Mouse (Mus musculus) right cerebral cortex, adult 18-20 months (tissue): ENCODE results near the gene Pno1.
A peak's percentile ranks its signal among the peaks of the same experiment; 100 is the strongest.
"Not testable (repeated sequence)": the region's sequence is repeated elsewhere in the genome, so short reads cannot be mapped to it uniquely, and the experiment has no call there.

ENCODE experiments used
- DNase-seq: peaks from one replicate; pipeline ENCODE4 v3.0.0; 2022; ENCODE audit warnings: mixed read lengths

Gene Pno1

GRCm38 (mm10) chr11:17211258-17212140 is at the start of gene Pno1:
TSS of gene Pno1 (minus strand) at chr11:17211568.
- DNase-seq = peak; percentile 96

DNA sequence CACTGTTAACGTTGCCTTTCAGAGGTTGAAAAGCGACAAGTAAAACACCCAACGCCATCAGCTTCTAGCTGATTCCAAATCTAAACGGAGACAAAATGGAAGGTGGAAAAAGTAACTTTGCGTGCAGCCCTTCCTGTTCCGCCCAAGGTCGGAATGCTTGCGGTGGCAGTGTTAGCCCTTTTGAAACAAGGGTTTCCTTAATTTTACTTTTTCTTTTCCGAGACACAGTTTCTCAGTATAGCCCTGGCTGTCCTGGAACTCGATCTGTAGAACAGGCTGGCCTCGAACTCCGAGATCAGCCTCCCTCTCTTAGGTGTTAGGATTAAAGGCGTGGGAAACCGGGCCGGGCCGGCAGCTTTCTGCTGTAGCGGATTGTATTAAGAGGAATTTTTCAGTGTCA is 46.5 kb upstream of the Pno1 start:
- peak; percentile 19 for DNase-seq

- DNase-seq = peak; percentile 97
Observed at GRCm38 (mm10) chr11:17257443-17257842, 46.1 kb upstream of the Pno1 start, which contains the start of gene C1d. TSS of gene C1d (plus strand) at chr11:17257579.

GRCm38 (mm10) chr11:17256813-17257365 is 45.5 kb upstream of the Pno1 start:
- no peak for DNase-seq

DNA sequence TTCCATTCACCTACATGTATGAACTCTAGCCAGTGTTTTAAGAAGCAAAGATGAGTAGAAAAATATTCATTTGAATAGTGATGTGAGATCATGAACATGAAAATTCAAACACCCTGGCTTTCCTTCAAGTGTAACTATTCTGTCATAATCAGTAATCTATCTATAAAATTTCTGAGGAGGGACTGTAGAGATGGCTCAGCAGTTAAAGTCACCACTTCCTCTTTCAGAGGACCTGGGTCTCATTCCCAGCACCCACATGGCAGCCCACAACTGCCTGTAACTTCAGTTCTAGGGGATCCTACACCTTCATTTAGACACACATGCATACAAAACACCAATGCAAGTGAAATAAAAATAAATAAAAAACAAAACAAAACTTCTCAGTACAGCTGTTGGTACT is 37.3 kb upstream of the Pno1 start:
- DNase-seq = no peak

- not testable (repeated sequence) for DNase-seq
Observed at GRCm38 (mm10) chr11:17238598-17238997, 27.2 kb upstream of the Pno1 start.

DNA sequence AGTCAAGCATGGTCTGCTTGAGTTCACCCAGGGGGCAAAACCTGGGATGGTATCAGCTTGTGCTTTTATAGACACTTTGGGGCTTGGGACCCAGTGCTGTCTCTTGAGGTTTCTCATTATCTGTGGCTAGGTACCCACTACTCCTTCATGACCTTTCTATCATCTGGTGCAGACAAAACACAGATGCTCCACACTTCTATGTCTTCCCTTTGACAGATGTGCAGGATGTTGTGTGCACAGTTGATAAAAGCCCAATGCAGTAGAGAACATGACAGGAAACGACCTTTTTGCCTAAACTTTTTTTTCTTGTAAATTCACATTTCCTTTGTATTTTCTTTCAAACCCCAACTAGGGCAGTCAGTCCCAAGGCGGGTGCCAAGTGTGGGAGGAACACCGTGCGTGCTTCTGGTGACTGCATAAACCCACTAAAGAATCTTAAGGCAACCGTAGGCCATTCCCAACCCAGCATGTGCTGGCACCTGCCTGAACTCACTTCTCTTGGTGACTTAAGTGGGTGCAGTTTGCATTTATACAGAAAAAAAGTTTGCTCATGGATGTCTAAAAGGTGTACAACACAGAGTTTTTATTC is 25.2 kb upstream of the Pno1 start:
- no peak for DNase-seq

GRCm38 (mm10) chr11:17232792-17233191 is 21.4 kb upstream of the Pno1 start:
- DNase-seq = no peak

- DNase-seq = no peak
Observed at GRCm38 (mm10) chr11:17221126-17221525, 9.8 kb upstream of the Pno1 start.

- no peak for DNase-seq
Observed at GRCm38 (mm10) chr11:17215475-17215874, 4.1 kb upstream of the Pno1 start.

GRCm38 (mm10) chr11:17212903-17213509 is 1.6 kb upstream of the Pno1 start:
- DNase-seq = no peak

GRCm38 (mm10) chr11:17212141-17212495 is 750 bp upstream of the Pno1 start:
- DNase-seq = no peak

DNA sequence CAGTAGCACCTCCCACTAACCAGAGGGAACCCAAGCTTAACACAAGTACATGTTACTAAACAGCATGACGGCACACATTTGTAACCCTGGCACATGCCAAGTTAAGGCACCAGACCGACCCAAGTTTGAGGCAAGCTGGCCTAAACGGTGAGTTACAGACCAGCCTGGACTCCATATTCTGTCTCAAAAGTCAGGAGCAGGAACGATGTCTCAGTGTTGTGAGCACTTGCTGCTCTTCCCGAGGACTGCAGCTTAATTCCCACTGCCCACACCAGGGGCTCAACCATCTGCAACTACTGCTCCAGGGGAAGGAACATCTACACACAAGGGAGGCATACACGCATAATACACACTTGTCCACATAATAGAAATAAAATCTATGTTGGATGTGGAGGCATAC is 8.9 kb downstream of the Pno1 start:
- DNase-seq = no peak

DNA sequence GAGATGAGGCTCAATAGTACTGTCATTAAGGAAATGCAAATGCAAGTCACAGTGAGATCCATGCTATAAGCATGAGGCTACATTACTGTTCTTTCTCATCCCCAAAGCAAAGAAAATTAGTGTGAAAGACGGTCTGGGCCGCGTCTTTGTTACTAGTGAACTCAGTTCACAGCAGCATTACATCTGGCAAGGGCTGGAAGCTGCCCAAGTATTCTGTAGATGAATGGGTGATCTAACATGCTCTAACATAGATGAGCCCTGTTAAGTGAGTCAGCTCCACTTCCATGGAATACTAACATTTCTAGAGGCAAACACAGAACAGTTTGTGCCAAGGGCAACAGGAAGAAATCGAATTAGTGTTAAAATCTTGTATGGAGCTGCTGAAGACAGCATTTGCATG is 10.4 kb downstream of the Pno1 start:
- DNase-seq = no peak

DNA sequence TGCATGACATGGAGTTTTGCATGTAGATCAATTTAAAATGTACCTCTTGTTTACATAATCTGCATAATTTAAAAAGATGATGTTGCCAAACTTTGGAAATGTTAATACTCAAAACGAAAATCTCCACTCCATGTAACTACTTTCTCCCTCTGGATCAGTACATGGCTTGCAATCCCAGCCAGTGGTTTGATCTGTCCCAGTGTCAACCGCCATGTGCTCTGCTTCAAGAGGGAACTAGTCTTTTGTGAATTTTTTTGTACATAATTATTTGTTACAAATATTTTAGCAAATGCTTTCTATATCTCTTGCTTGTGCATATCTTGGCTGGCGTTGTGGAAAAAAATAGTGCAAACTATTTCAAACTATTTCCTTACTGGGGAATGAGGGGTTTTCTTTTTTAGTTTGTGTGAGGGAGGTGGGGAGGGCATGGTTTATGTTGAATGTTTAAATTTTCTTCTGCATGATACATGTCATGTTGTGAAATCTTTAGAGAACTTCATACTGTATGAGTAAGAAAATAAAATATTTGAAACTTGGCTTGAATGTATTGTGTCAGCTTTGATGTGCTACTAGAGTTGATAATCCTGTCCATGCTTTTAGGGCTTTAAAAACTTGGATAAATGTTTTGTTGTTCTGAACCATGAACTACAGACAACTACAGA is 11.4 kb downstream of the Pno1 start:
- no peak for DNase-seq

GRCm38 (mm10) chr11:17199170-17199569 is 12.2 kb downstream of the Pno1 start:
- DNase-seq = no peak

- DNase-seq = no peak
Observed at GRCm38 (mm10) chr11:17192151-17192844, 19.1 kb downstream of the Pno1 start.

GRCm38 (mm10) chr11:17188786-17189185 is 22.6 kb downstream of the Pno1 start:
- DNase-seq = no peak

DNA sequence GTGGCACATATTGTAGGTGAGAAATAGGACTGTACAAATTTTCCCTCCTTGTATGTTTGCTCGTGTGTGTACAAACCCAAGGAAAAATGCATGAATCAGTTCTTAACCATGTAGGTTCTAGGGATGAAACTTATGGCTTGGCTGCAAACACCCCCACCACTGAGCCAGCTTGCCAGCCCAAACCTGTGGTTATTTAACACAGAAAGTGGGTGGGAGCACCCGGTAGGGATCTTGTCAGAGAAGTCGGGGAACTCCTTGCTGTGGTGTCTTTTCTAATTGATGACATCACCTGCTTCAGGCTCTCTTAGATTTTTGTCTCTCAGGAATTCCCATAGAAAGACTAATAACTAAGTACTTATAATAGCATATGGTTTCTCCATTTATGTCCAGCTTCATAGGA is 23.7 kb downstream of the Pno1 start:
- DNase-seq = peak; percentile 8

DNA sequence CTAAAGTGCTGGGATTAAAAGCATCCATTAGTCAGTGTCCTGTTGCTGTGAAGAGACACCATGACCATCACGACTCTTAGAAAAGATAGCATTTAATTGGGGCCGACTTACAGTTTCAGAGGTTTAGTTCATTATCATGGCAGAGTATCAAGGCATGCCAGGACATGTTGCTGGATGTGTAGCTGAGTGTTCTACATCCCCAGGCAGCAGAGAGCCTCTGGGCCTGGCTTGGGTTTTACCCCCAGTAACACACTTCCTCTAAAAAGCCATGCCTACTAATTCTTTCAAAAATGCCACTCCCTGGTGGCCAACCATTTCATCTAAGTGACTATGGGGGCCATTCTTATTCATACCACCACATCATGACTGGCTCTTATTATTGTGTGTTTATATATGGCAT is 28.2 kb downstream of the Pno1 start:
- DNase-seq = no peak

GRCm38 (mm10) chr11:17181807-17182206 is 29.6 kb downstream of the Pno1 start, which contains the start of gene Wdr92:
TSS of gene Wdr92 (plus strand) at chr11:17182107.
- DNase-seq = no peak

GRCm38 (mm10) chr11:17180753-17181152 is 30.6 kb downstream of the Pno1 start:
- DNase-seq = no peak
